Mouse (Mus musculus) cerebellum, postnatal 36 days (tissue): ENCODE data around the gene Ctdsp2.

Experiments used
- DNase-seq, 2 experiments: peaks; one replicate each; pipeline ENCODE4 v3.0.0; 2021 to 2022; ENCODE audit warnings: mixed read lengths in 2 of 2

Ctdsp2 gene

DNA sequence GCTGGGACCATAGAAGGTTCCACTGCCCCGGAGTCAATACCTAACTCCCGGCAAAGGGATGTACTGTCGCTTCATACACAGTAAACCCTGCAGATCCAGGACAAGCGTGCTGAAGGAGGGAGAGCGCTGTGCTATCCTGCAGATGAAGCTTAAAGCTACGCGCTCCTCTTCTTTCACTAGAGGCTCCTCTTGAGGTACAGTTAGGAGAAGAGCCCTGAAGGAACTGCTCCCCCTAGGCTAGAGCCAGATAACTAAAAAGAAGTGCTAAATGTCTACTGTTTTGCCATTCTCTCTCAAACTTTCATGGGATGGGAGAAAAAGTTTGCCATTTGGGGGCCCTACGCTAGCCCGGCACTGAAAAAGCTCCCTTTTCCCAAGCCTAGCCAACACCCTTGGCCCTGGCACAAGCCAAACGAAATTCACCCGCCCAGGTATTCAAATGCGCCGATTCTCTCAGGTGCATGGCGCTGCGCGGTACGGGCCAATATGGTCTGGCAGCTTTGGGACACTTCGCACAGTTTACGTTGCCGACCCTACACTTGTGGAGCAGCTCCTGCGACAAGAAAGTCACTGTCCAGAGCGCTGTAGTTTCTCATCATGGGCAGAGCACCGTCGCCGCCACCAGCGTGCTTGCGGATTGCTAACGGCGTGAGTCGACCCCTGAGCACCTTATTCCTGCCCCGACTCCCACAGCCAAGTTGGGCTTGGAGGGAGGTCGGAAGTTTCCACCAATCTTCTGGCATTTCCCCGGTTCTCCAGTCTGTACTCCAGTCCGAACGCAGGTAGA lies 70.3 kb downstream of the Ctdsp2 start:
- no peak for DNase-seq
